Mouse (Mus musculus) hindbrain, postnatal 0 days (tissue): ENCODE data around the gene Armc7. TPM values are rescaled to one million over a fixed set of nuclear protein-coding genes. Genes with fewer than 3 reads are reported as not detected.

ENCODE experiments used
- ATAC-seq: fragments of 200-750 bp; cut with Nextera tagmentation; 2 replicates; pipeline ENCODE4 v1.8.0; 2017; ENCODE audit warnings: mild to moderate bottlenecking, moderate TSS enrichment, moderate library complexity
- DNase-seq: peaks from one replicate; pipeline ENCODE4 v3.0.0-alpha.2; 2015; ENCODE audit warnings: low spot score
- H3K27ac ChIP-seq: fragments of 300-500 bp; sonication (generic); 2 replicates; pipeline ENCODE4 v1.5.1; 2014; ENCODE audit warnings: mild to moderate bottlenecking
- H3K27me3 ChIP-seq: fragments of 300-500 bp; sonication (generic); 2 replicates; pipeline ENCODE4 v1.6.1; 2014; ENCODE audit warnings: low read length, mixed read lengths; ENCODE audit not compliant: insufficient read depth
- H3K36me3 ChIP-seq: fragments of 300-500 bp; sonication (generic); 2 replicates; pipeline ENCODE4 v1.6.1; 2014; ENCODE audit warnings: low read length, mixed read lengths; ENCODE audit not compliant: insufficient read depth
- H3K4me1 ChIP-seq: fragments of 300-500 bp; sonication (generic); 2 replicates; pipeline ENCODE4 v1.6.1; 2014; ENCODE audit warnings: antibody characterized with exemption, low read length, mixed read lengths; ENCODE audit not compliant: insufficient read depth
- H3K4me2 ChIP-seq: fragments of 300-500 bp; sonication (generic); 2 replicates; pipeline ENCODE4 v1.6.1; 2014; ENCODE audit warnings: low read depth, mild to moderate bottlenecking, low read length, moderate library complexity, mixed read lengths
- H3K4me3 ChIP-seq: fragments of 300-500 bp; sonication (generic); 2 replicates; pipeline ENCODE4 v1.5.1; 2014; ENCODE audit warnings: low read length
- H3K9ac ChIP-seq: fragments of 300-500 bp; sonication (generic); replicated peaks from 2 replicates; pipeline ENCODE4 v1.6.1; 2014; ENCODE audit warnings: mild to moderate bottlenecking, low read length, moderate library complexity, mixed read lengths
- H3K9me3 ChIP-seq: fragments of 300-500 bp; sonication (generic); 2 replicates; pipeline ENCODE4 v1.6.1; 2016; ENCODE audit warnings: low read length, mixed read lengths
- CTCF ChIP-seq: IDR thresholded peaks from 2 replicates; pipeline ENCODE4 v1.5.1; 2016; ENCODE audit warnings: antibody characterized with exemption, control low read depth, low read depth
- WGBS: fragments of 180-500 bp; shearing (Covaris S2); extraction: QIAGEN DNeasy Blood & Tissue Kit; methylation state at CpG from one replicate; pipeline ENCODE4 v1.1.7; 2014; 5-methylcytosine and 5-hydroxymethylcytosine counted together
- polyA plus RNA-seq: library from polyadenylated mRNA; unstranded; fragments of >200 nt; fragmentation: Nextera tagmentation; extraction: Ambion mirVana; gene quantifications from 2 replicates; pipeline ENCODE4 v1.2.1, GENCODE M21; 2015
- total RNA-seq: library from RNA; depleted of rRNA; stranded (reverse); fragments of >200 nt; gene quantifications from 2 replicates; pipeline ENCODE4 v1.2.3, GENCODE M21; 2014

Armc7 gene
- total and polyA plus RNA-seq, 2 experiments from 2014 or later = 11.0 to 11.8 TPM

GRCm38 (mm10) chr11:115433342-115433741 lies 42.1 kb upstream of the Armc7 start:
- H3K36me3 ChIP-seq = peaks cover 36% of the 10 kb centered on the region
- DNase-seq (no peak), ATAC-seq (no peak)
- no peaks in the 10 kb centered on the region for H3K9me3 ChIP-seq
- no peaks in the 10 kb centered on the region for H3K27me3 ChIP-seq
- no peak overlapping the region for H3K27ac ChIP-seq
- no peak for TF ChIP-seq CTCF
- 85% methylated on average over 6 of the region's 6 CpGs for WGBS
- H3K9ac ChIP-seq = no peak overlapping the region
- H3K4me2 ChIP-seq = no peak overlapping the region
- H3K4me1 ChIP-seq = peaks cover 10% of the 10 kb centered on the region
- H3K4me3 ChIP-seq = no peak overlapping the region

- Histone ChIP-seq H3K27ac (no peak overlapping the region), H3K4me1 (peaks cover 10% of the 10 kb centered on the region), H3K4me3 (peak overlapping the region; percentile 26), H3K27me3 (no peaks in the 10 kb centered on the region), H3K9me3 (no peaks in the 10 kb centered on the region), H3K9ac (peak overlapping the region; percentile 19; the same call in 1 of the 2 replicates), H3K4me2 (peak overlapping the region; percentile 65), H3K36me3 (peaks cover 19% of the 10 kb centered on the region; the same call in 1 of the 2 replicates)
- 5% methylated on average over 31 of the region's 31 CpGs for WGBS
- ATAC-seq (peak; percentile 42; the same call in 1 of the 2 replicates), DNase-seq (peak; percentile 59)
- no peak for TF ChIP-seq CTCF
Observed at GRCm38 (mm10) chr11:115435596-115436337, 39.7 kb upstream of the Armc7 start.

- H3K9ac ChIP-seq = no peak overlapping the region
- H3K9me3 ChIP-seq = no peaks in the 10 kb centered on the region
- H3K4me2 ChIP-seq = no peak overlapping the region
- TF ChIP-seq CTCF = no peak
- no peak for DNase-seq
- ATAC-seq = no peak
- H3K36me3 ChIP-seq = no peaks in the 10 kb centered on the region
- H3K4me1 ChIP-seq = peaks cover 10% of the 10 kb centered on the region
- no peak overlapping the region for H3K4me3 ChIP-seq
- H3K27me3 ChIP-seq = no peaks in the 10 kb centered on the region
- 82% methylated on average over 5 of the region's 5 CpGs for WGBS
- H3K27ac ChIP-seq = no peak overlapping the region
Observed at GRCm38 (mm10) chr11:115437571-115438122, 37.8 kb upstream of the Armc7 start.

GRCm38 (mm10) chr11:115439326-115439725 lies 36.1 kb upstream of the Armc7 start:
- Histone ChIP-seq H3K27me3 (no peaks in the 10 kb centered on the region), H3K27ac (no peak overlapping the region), H3K4me3 (no peak overlapping the region), H3K9me3 (no peaks in the 10 kb centered on the region), H3K36me3 (no peaks in the 10 kb centered on the region), H3K4me1 (peaks cover 10% of the 10 kb centered on the region), H3K9ac (no peak overlapping the region), H3K4me2 (no peak overlapping the region)
- no peak for ATAC-seq
- 90% methylated on average over 3 of the region's 3 CpGs for WGBS
- DNase-seq = no peak
- TF ChIP-seq CTCF = no peak

- H3K27me3 ChIP-seq = no peaks in the 10 kb centered on the region
- no peak within 1 kb of the TSS for H3K9ac ChIP-seq
- no peak within 1 kb of the TSS for H3K4me3 ChIP-seq
- DNase-seq (no peak), ATAC-seq (no peak)
- H3K4me1 ChIP-seq = peaks cover 10% of the 10 kb centered on the region
- no peak within 1 kb of the TSS for H3K4me2 ChIP-seq
- TF ChIP-seq CTCF = peak; percentile 40
- H3K9me3 ChIP-seq = no peaks in the 10 kb centered on the region
- H3K27ac ChIP-seq = no peak within 1 kb of the TSS
- 96% methylated on average over 9 of the region's 9 CpGs for WGBS
- no peaks in the 10 kb centered on the region for H3K36me3 ChIP-seq
Observed at GRCm38 (mm10) chr11:115439906-115440595, 35.4 kb upstream of the Armc7 start, which contains the start of gene Trim80. Gene Trim80, plus strand, starts transcription at chr11:115440545.

GRCm38 (mm10) chr11:115441417-115441816 lies 34.0 kb upstream of the Armc7 start:
- no peak overlapping the region for H3K9ac ChIP-seq
- H3K4me2 ChIP-seq = no peak overlapping the region
- H3K27ac ChIP-seq = no peak overlapping the region
- no peaks in the 10 kb centered on the region for H3K9me3 ChIP-seq
- no peak for TF ChIP-seq CTCF
- no peaks in the 10 kb centered on the region for H3K36me3 ChIP-seq
- 0 out of 2 replicates have a peak, but pooled peaks cover under 1% of the 10 kb centered on the region for H3K4me1 ChIP-seq
- peak; percentile 13 for DNase-seq
- 43% methylated on average over 15 of the region's 15 CpGs for WGBS
- no peaks in the 10 kb centered on the region for H3K27me3 ChIP-seq
- no peak overlapping the region for H3K4me3 ChIP-seq
- no peak; the same call in 1 of the 2 replicates for ATAC-seq
